Mouse (Mus musculus): Measurements from ENCODE around the gene Srsf5. TPM values are rescaled to one million over a fixed set of nuclear protein-coding genes. Genes with fewer than 3 reads are reported as not detected.
A peak's percentile ranks its signal among the peaks of the same experiment; 100 is the strongest.

Gene Srsf5
- polyA plus RNA-seq (2015; fragmentation: Nextera tagmentation; extraction: Ambion mirVana), result 283 and 287 TPM in 2 replicates

DNA sequence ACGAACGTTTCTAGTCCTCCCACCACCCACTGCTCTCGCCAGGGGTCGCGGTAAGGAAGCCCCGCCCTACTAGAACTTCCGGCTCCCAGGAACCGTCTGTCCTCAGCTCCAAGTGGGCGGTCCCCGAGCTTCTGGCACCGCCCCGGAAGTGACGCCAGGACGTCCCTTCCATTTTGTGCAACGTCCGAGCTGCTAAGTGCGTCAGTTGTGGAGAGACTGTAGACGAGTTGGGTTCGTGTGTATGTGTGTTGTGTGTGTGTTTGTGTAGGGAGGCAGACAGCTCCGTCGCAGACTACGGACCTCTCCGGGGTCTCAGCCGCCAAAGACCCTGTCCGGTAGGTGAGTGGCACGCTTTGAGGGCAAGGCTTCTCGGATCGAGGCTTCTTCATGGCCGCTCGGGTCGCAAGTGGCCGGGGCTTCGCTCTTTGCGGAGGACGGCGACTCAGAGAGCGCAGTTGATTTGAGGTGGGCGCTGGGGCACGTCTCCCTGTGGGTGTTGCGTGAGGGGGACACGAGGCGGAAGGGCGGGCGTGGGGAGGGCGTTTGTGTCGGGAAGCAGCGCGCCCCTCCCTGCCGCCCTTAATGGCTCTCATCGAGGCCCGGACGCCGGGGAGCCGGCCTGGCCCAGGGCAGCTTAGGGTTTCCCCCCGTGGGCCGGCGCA is at the start of gene Srsf5:
Srsf5 (plus strand) TSS at position 171 of the 662 bp plus-strand sequence.
- peaks cover 63% of the 10 kb centered on the region for H3K4me1 ChIP-seq (replicated peaks)

DNA sequence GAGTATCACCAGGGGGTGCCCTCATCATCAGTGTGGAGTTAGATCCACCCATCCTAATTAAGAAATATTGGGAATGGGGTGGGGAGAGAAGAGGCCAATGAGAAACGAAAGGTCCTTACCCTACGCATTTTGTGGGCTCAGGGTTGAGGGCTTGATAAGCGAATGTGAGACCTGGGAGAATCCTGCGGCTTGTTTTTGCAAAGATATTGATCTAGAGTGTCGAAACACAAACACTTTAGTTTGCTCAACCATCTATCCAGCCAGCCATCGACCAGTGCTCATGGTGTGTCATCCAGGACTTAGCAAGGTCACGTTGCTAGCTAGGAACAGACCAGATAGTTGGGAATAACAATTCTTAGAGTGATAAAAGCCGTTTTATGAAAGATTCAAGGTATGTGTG is 35.7 kb upstream of the Srsf5 start:
- Histone ChIP-seq H3K36me3 (replicated peaks) (no peaks in the 10 kb centered on the region), H3K9me3 (replicated peaks) (no peaks in the 10 kb centered on the region), H3K4me3 (replicated peaks) (no peak overlapping the region), H3K27me3 (no peaks in the 10 kb centered on the region), H3K4me1 (replicated peaks) (no peaks in the 10 kb centered on the region), H3K4me2 (no peak overlapping the region), H3K27ac (replicated peaks) (0 out of 2 replicates have a peak overlapping the region, but pooled peaks have one; percentile 33), H3K9ac (no peak overlapping the region)
- ATAC-seq (ENCODE audit: insufficient read depth), result peak; percentile 81
- WGBS (ENCODE audit: insufficient replicate concordance), result 61% methylated on average over 8 of the region's 8 CpGs

More for the DNA sequence above, at the start of gene Srsf5:
- Histone ChIP-seq H3K4me2 (peak within 1 kb of the TSS; percentile 73), H3K27ac (replicated peaks) (peak within 1 kb of the TSS; percentile 97), H3K27me3 (no peaks in the 10 kb centered on the region), H3K9me3 (replicated peaks) (no peaks in the 10 kb centered on the region), H3K4me3 (replicated peaks) (peak within 1 kb of the TSS; percentile 72), H3K9ac (peak within 1 kb of the TSS; percentile 86), H3K36me3 (replicated peaks) (peaks cover 40% of the 10 kb centered on the region)
- ATAC-seq (ENCODE audit: insufficient read depth), result peak; percentile 73
- under 1% methylated on average over 54 of the region's 57 CpGs for WGBS (ENCODE audit: insufficient replicate concordance)

DNA sequence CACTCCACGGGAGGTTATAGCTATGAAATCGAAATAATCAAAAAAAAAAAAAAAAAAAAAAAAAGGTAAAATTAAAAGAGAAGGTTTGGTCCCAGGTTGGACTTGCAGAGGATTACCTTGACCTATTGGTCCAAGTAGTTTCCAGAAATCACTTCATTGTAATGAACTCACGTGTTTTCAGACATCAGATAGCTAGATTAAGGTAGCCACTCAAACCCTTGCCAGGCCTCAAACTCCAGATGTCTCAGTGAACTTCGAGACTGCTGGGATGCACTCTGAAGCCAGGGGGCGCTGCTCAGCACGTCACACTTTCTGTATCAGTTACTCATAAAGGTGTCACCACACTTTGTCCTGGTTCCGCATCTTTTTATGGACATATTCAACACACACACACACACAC is 27.5 kb upstream of the Srsf5 start:
- Histone ChIP-seq H3K9me3 (replicated peaks) (no peaks in the 10 kb centered on the region), H3K36me3 (replicated peaks) (no peaks in the 10 kb centered on the region), H3K4me1 (replicated peaks) (peaks cover 1% of the 10 kb centered on the region; the same call in 1 of the 2 replicates), H3K4me2 (no peak overlapping the region), H3K9ac (no peak overlapping the region), H3K27ac (replicated peaks) (no peak overlapping the region), H3K27me3 (peaks cover 26% of the 10 kb centered on the region), H3K4me3 (replicated peaks) (no peak overlapping the region)
- WGBS (ENCODE audit: insufficient replicate concordance), result 49% methylated on average over 7 of the region's 7 CpGs
- no peak for ATAC-seq (ENCODE audit: insufficient read depth)

DNA sequence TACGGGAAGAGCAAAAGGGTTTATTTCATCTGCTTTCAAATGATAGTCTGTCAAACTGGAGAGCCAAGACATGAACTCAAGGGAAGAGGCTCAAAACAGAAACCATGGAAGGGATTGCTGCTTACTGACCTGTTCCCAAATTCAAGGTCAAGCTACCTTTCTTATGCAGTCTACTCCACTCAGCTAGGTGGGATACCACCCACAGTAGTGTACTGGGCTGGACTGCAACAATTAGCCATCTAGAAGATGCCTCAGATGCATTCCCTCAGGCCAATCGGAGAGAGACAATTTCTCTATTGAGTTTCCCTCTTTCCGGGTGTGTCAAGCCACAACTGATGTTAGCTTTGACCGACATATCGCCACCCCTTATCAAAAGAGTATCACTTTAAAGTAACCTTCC is 24.0 kb upstream of the Srsf5 start:
- Histone ChIP-seq H3K9me3 (replicated peaks) (no peaks in the 10 kb centered on the region), H3K9ac (no peak overlapping the region), H3K36me3 (replicated peaks) (no peaks in the 10 kb centered on the region), H3K27me3 (peaks cover 49% of the 10 kb centered on the region), H3K27ac (replicated peaks) (no peak overlapping the region), H3K4me1 (replicated peaks) (peaks cover 24% of the 10 kb centered on the region), H3K4me3 (replicated peaks) (no peak overlapping the region), H3K4me2 (no peak overlapping the region)
- ATAC-seq (ENCODE audit: insufficient read depth), result no peak
- WGBS (ENCODE audit: insufficient replicate concordance), result 66% methylated on average over 5 of the region's 5 CpGs

DNA sequence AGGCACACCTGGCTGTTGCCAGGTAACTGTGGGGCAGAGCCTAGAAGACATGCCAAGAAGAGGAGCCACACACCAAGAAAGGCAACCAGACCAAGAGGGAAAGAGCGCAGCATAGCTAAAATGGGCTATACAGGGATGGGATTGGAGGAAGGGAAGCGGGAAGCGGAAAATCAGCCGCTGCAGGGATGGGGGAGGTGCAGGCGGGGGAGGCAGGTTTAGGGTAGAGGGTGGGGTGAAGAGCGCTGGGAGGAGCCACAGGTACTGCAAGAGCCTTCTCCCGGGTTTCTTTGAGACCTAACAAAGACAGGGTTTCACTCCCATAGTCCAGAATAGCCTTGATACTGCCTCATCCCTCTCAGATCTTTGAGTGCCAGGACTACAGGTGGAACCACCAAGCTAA is 22.4 kb upstream of the Srsf5 start:
- no peak overlapping the region for H3K9ac ChIP-seq
- H3K4me2 ChIP-seq, result peak overlapping the region; percentile 39; the same call in 1 of the 2 replicates
- H3K4me1 ChIP-seq (replicated peaks), result peaks cover 37% of the 10 kb centered on the region
- H3K36me3 ChIP-seq (replicated peaks), result no peaks in the 10 kb centered on the region
- H3K9me3 ChIP-seq (replicated peaks), result no peaks in the 10 kb centered on the region
- 10% methylated on average over 7 of the region's 7 CpGs for WGBS (ENCODE audit: insufficient replicate concordance)
- H3K27me3 ChIP-seq, result peaks cover 49% of the 10 kb centered on the region
- H3K27ac ChIP-seq (replicated peaks), result no peak overlapping the region
- ATAC-seq (ENCODE audit: insufficient read depth), result no peak
- H3K4me3 ChIP-seq (replicated peaks), result no peak overlapping the region; the same call in 1 of the 2 replicates

DNA sequence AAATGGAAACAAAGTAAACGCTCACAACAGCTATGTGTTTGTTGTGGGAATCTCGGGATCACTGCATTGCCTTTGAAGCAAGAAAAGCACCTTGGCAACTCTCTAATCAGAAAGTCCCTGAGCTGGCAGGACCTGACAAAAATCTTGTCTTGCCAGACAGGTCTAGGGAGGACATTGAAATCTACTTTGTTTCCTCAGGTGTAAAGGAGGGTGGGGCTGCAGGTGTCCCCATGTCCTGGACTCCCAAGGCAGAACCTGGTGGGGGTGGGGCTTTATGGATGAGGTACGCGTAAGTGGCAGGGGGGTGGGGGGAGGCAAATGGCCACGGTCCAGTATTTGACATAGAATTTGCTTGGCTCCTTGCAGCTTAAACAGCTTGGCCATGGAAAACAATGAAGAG is 21.7 kb upstream of the Srsf5 start:
- Histone ChIP-seq H3K4me2 (no peak overlapping the region), H3K4me1 (replicated peaks) (peaks cover 43% of the 10 kb centered on the region), H3K27me3 (peaks cover 49% of the 10 kb centered on the region), H3K9ac (no peak overlapping the region), H3K4me3 (replicated peaks) (no peak overlapping the region), H3K27ac (replicated peaks) (no peak overlapping the region), H3K9me3 (replicated peaks) (no peaks in the 10 kb centered on the region), H3K36me3 (replicated peaks) (no peaks in the 10 kb centered on the region)
- WGBS (ENCODE audit: insufficient replicate concordance), result 60% methylated on average over 5 of the region's 5 CpGs
- ATAC-seq (ENCODE audit: insufficient read depth), result no peak

DNA sequence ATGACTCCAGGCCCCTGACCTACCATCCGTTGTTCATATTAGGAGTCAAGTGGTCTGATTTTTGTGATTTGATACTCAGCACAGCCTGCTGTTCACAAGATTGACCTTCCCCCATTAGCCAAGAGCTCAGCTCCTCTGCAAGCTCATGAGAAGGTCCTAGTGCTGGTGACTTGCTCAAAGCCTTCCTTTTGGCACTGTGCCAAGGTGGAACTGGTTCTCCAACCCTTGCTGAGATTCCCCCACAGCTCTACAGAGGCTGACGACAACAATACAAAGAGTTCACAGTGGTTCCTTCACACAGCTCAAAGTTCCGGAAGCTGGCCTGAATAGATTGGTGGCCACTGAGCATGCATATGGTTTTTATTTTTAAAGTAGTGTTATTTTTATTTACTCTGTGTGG is 21.1 kb upstream of the Srsf5 start:
- Histone ChIP-seq H3K36me3 (replicated peaks) (no peaks in the 10 kb centered on the region), H3K9ac (no peak overlapping the region), H3K4me3 (replicated peaks) (no peak overlapping the region), H3K27ac (replicated peaks) (no peak overlapping the region), H3K4me2 (no peak overlapping the region), H3K9me3 (replicated peaks) (no peaks in the 10 kb centered on the region), H3K27me3 (peaks cover 49% of the 10 kb centered on the region), H3K4me1 (replicated peaks) (peaks cover 48% of the 10 kb centered on the region)
- no peak for ATAC-seq (ENCODE audit: insufficient read depth)
- WGBS (ENCODE audit: insufficient replicate concordance), result 61% methylated on average over 3 of the region's 3 CpGs

DNA sequence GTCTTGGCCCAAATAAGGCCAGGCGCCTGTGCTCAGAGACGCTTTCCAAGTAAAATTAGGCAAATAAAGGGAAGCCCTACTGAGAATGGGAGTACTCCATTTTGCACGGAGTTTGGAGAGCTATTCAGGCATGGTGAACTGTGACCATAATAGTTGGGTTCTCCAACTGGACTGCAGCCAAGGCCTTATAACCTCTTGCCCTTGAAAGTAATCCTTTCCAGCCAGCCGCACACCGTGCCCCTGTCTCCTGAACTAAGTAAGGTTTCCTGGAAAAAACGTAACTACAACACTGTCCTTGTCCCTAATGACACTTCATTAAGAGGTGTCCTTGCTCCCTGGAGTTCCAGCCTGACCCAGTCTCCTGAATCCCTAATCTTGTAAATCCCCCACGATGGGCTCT is 19.4 kb upstream of the Srsf5 start:
- ATAC-seq (ENCODE audit: insufficient read depth), result no peak
- Histone ChIP-seq H3K4me3 (replicated peaks) (no peak overlapping the region), H3K4me1 (replicated peaks) (peaks cover 63% of the 10 kb centered on the region), H3K36me3 (replicated peaks) (no peaks in the 10 kb centered on the region), H3K27ac (replicated peaks) (0 out of 2 replicates have a peak overlapping the region, but pooled peaks have one; percentile 14), H3K9me3 (replicated peaks) (no peaks in the 10 kb centered on the region), H3K27me3 (peaks cover 41% of the 10 kb centered on the region), H3K4me2 (no peak overlapping the region), H3K9ac (no peak overlapping the region)
- WGBS (ENCODE audit: insufficient replicate concordance), result 73% methylated on average over 7 of the region's 7 CpGs

DNA sequence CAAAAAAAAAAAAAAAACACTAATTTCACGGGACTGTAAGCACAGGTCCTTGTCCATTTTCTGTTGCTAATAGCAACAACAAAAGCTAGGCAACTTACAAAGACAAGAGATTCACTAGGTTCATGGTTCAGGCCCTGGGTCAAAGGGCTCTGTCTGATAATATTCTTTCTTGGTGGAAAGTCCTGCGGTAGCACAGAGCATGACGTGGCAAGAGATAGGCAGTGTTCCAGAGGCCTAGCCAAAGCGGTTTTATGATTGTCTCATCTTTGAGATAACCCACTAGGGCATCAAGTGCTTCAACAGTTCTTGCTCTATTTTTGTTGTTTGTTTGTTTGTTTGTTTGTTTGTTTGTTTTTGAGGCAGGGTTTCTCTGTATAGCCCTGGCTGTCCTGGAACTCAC is 18.8 kb upstream of the Srsf5 start:
- H3K27me3 ChIP-seq, result peaks cover 34% of the 10 kb centered on the region
- no peak overlapping the region for H3K4me2 ChIP-seq
- WGBS (ENCODE audit: insufficient replicate concordance), result 31% methylated on average over 4 of the region's 4 CpGs
- H3K4me1 ChIP-seq (replicated peaks), result peaks cover 69% of the 10 kb centered on the region
- ATAC-seq (ENCODE audit: insufficient read depth), result peak; percentile 45
- H3K9me3 ChIP-seq (replicated peaks), result no peaks in the 10 kb centered on the region
- no peaks in the 10 kb centered on the region for H3K36me3 ChIP-seq (replicated peaks)
- H3K9ac ChIP-seq, result no peak overlapping the region
- H3K27ac ChIP-seq (replicated peaks), result peak overlapping the region; percentile 57
- H3K4me3 ChIP-seq (replicated peaks), result no peak overlapping the region

DNA sequence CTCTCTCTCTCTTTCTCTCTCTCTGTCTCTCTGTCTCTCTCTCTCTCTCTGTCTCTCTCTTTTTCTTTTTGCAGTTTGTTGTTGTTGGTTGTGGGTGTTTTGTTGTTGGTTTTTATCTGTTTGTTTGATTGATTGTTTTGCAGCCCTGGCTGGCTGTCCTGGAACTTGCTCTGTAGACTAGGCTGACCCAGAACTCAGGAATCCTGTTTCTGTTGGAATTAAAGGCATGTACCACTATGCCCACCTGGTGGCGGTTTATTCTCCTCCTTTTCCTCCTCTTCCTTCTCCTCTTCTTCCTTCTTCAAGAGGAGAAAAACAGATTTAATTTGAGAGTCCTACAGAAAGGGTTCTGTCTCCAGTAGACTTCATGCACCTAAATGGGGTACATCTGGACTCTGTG is 17.8 kb upstream of the Srsf5 start:
- H3K9me3 ChIP-seq (replicated peaks), result no peaks in the 10 kb centered on the region
- H3K4me2 ChIP-seq, result no peak overlapping the region
- H3K27ac ChIP-seq (replicated peaks), result 0 out of 2 replicates have a peak overlapping the region, but pooled peaks have one; percentile 19
- peaks cover 75% of the 10 kb centered on the region for H3K4me1 ChIP-seq (replicated peaks)
- no peaks in the 10 kb centered on the region for H3K36me3 ChIP-seq (replicated peaks)
- H3K4me3 ChIP-seq (replicated peaks), result no peak overlapping the region
- H3K27me3 ChIP-seq, result peaks cover 25% of the 10 kb centered on the region
- ATAC-seq (ENCODE audit: insufficient read depth), result no peak
- 57% methylated on average over 1 of the region's 1 CpGs for WGBS (ENCODE audit: insufficient replicate concordance)
- H3K9ac ChIP-seq, result no peak overlapping the region

DNA sequence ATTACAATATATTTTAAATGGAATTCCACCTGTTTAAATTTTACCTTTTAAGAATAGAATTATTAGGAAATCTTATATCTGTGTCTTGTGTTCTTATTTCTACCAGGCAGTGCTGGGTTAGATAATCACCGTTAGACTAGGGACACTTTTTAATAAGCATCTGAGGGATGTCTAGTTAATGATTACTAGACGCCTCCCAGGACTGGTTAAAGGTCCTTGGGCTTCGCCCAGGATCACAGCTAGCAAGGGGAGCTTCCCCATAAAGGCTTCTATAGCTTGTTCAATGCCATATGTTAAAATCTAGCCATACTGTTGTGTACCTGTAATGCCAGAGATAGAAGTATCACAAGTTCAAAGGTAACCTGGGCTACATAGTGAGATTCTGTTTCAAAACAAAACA is 16.4 kb upstream of the Srsf5 start:
- H3K27me3 ChIP-seq, result peaks cover 11% of the 10 kb centered on the region
- ATAC-seq (ENCODE audit: insufficient read depth), result no peak
- no peak overlapping the region for H3K4me2 ChIP-seq
- H3K4me3 ChIP-seq (replicated peaks), result no peak overlapping the region
- no peak overlapping the region for H3K9ac ChIP-seq
- H3K4me1 ChIP-seq (replicated peaks), result peaks cover 63% of the 10 kb centered on the region
- H3K9me3 ChIP-seq (replicated peaks), result no peaks in the 10 kb centered on the region
- peak overlapping the region; percentile 66 for H3K27ac ChIP-seq (replicated peaks)
- WGBS (ENCODE audit: insufficient replicate concordance), result 54% methylated on average over 3 of the region's 3 CpGs
- H3K36me3 ChIP-seq (replicated peaks), result no peaks in the 10 kb centered on the region

DNA sequence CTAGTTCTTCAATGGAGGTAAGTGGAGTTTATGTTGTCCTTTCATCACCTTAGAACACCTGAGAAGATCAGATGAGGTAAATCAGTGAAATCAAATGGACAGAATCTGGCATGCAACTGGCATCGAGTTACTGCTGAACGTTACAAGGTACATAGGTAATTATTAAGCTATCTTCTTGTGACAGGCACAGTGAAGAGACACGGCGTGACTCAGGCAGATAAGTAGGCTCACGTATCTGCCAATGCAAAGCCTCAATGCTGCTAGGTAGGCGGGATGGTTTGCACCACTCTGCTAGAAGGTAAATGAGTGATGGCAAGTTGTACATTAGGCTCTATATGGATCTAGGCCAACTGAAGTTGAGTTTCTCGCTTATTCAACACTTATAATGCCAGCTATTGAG is 15.2 kb upstream of the Srsf5 start:
- peak overlapping the region; percentile 83 for H3K27ac ChIP-seq (replicated peaks)
- no peaks in the 10 kb centered on the region for H3K9me3 ChIP-seq (replicated peaks)
- H3K4me3 ChIP-seq (replicated peaks), result no peak overlapping the region
- H3K27me3 ChIP-seq, result no peaks in the 10 kb centered on the region
- peak; percentile 88 for ATAC-seq (ENCODE audit: insufficient read depth)
- no peak overlapping the region for H3K9ac ChIP-seq
- H3K36me3 ChIP-seq (replicated peaks), result no peaks in the 10 kb centered on the region
- 27% methylated on average over 7 of the region's 7 CpGs for WGBS (ENCODE audit: insufficient replicate concordance)
- peaks cover 59% of the 10 kb centered on the region for H3K4me1 ChIP-seq (replicated peaks)
- H3K4me2 ChIP-seq, result peak overlapping the region; percentile 39
